Mouse (Mus musculus) CD4-positive, CD25-positive, alpha-beta regulatory T cell (primary cell): ENCODE results near the gene Olfr541. TPM values are rescaled to one million over a fixed set of nuclear protein-coding genes. Genes with fewer than 3 reads are reported as not detected.

Source experiments
- polyA plus RNA-seq: library from polyadenylated mRNA; unstranded; fragments of 100-300 nt; shearing (Covaris generic); gene quantifications from one replicate; pipeline ENCODE4 v1.2.1, GENCODE M21; 2017

Gene Olfr541
- polyA plus RNA-seq, result not detected

DNA sequence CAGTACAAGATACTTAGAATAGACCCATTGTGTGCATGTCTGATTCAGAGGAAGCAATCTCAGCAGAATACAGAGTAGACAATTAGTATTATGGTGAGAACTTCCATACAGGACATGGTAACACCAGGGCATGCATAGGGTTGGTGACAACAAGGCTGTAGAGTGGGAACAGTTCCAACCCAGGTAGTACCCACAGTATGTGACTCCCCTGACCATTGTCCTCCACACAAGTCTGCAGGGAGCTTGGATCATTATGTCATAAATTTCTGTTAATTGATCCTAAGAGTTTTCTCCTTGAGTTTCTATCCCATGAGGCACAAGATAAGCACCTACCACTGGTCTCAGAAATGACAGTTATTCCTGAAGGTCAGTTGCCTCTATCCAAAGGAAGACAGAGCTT lies at the start of gene Olfr541:
Gene Olfr541 (plus strand): TSS at position 301 of the 400 bp plus-strand sequence.

GRCm38 (mm10) chr7:140659630-140660029 lies 37.4 kb upstream of the Olfr541 start, which contains the start of gene Olfr539:
Gene Olfr539 (plus strand): TSS chr7:140659930.

DNA sequence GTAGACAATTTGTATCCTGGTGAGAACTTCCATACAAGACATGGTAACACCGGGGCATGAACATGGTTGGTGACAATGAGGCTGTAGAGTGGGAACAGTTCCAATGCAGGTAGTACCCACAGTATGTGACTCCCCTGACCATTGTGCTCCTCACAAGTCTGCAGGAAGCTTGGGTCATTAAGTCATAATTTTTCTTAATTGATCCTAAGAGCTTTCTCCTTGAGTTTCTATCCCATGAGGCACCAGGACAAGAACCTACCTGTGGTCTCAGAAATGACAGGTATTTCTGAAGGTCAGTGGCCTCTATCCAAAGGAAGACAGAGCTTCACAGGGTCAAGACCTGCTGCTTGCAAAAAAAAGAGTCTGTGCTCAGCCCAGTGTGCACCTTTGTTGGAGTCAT lies 15.4 kb upstream of the Olfr541 start, which contains the start of gene Olfr45:
Gene Olfr45 (plus strand): TSS at position 301 of the 400 bp plus-strand sequence.

Other genes with a start within 250 kb of the Olfr541 start
- not detected for gene Olfr533, start 233.9 kb upstream of the Olfr541 start, polyA plus RNA-seq
- not detected for gene Olfr535, start 213.1 kb upstream of the Olfr541 start, polyA plus RNA-seq
- gene Olfr536, start 189.9 kb upstream of the Olfr541 start, polyA plus RNA-seq, result not detected
- not detected for gene Olfr538, start 129.4 kb upstream of the Olfr541 start, polyA plus RNA-seq
- 0.04 TPM for gene Olfr46, start 96.0 kb upstream of the Olfr541 start, polyA plus RNA-seq
- not detected for gene Olfr61, start 68.3 kb upstream of the Olfr541 start, polyA plus RNA-seq
- gene Olfr53, start 50.8 kb upstream of the Olfr541 start, polyA plus RNA-seq, result not detected
- gene Olfr539, start 37.3 kb upstream of the Olfr541 start, polyA plus RNA-seq, result 0.05 TPM
- 0.07 TPM for gene Olfr45, start 15.3 kb upstream of the Olfr541 start, polyA plus RNA-seq
- gene Cyp2e1, start 66.5 kb downstream of the Olfr541 start, polyA plus RNA-seq, result not detected
- 0.84 TPM for gene Syce1, start 90.6 kb downstream of the Olfr541 start, polyA plus RNA-seq
- gene Zfp941, start 124.9 kb downstream of the Olfr541 start, polyA plus RNA-seq, result 0.20 TPM
- not detected for gene Urah, start 137.8 kb downstream of the Olfr541 start, polyA plus RNA-seq
- not detected for gene Scgb1c1, start 148.3 kb downstream of the Olfr541 start, polyA plus RNA-seq
- 0.16 TPM for gene Odf3, start 150.5 kb downstream of the Olfr541 start, polyA plus RNA-seq
- not detected for gene Gm45785, start 159.1 kb downstream of the Olfr541 start, polyA plus RNA-seq
- gene Ric8a, start 159.7 kb downstream of the Olfr541 start, polyA plus RNA-seq, result 134 TPM
- gene Bet1l, start 160.3 kb downstream of the Olfr541 start, polyA plus RNA-seq, result 43.1 TPM
- gene Psmd13, start 184.7 kb downstream of the Olfr541 start, polyA plus RNA-seq, result 199 TPM
- 8.4 TPM for gene Sirt3, start 185.0 kb downstream of the Olfr541 start, polyA plus RNA-seq
- gene Cox8b, start 203.2 kb downstream of the Olfr541 start, polyA plus RNA-seq, result not detected
- gene Nlrp6, start 223.6 kb downstream of the Olfr541 start, polyA plus RNA-seq, result not detected
- 34.4 TPM for gene Pgghg, start 244.1 kb downstream of the Olfr541 start, polyA plus RNA-seq